Mouse (Mus musculus) E14TG2a.4 (cell line): ENCODE measurements at regions not wholly inside any gene's neighbourhood (a gene's known extent, or its start where the extent isn't known, plus 50 kb on each side); places are given as distances from the start of the nearest gene placed in this dataset.

Experiments
- CTCF ChIP-seq: conservative IDR thresholded peaks from 2 replicates; pipeline ENCODE4 v1.5.1; 2014; ENCODE audit warnings: low read length
- NANOG ChIP-seq: IDR thresholded peaks from 2 replicates; pipeline ENCODE4 v1.6.1; 2014; ENCODE audit warnings: borderline replicate concordance, low read length, mixed read lengths

GRCm38 (mm10) chr9:15175412-15175811, 63.4 kb upstream of the Vstm5 start:
- no peak for TF ChIP-seq CTCF
- peak; percentile 94 for TF ChIP-seq NANOG
